Mouse (Mus musculus) T-helper 2 cell (primary cell): Measurements from ENCODE around the gene Fam163a.

Experiments used
- in situ Hi-C: fragments of 300-600 bp; cut with MboI, MseI; formaldehyde crosslinking; loops from one replicate; pipeline ENCODE4 v1.15.1; 2025; ENCODE audit warnings: high pct_unique_total_duplicates

The Fam163a gene

DNA sequence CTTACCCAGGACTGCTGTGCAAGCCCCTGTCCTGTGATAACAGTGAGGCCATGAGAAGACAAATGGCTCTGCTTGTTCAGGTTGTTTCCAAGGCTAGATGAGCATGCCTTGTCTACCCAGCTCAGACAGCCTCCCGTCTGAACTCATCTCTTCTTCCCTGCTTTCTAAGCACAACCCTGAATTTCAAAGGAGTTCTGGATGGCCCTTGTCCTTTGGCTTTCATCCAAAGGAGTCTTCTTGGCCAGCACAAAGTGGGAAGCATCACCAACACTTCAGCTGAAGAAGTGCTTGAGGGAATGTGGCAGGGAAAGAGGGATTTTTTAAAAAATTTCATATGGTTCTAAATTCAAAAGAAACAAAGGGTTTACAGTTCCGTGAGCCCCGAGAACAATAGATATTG is 3.8 kb downstream of the Fam163a start:
- in situ Hi-C loops, result no loop called here

- in situ Hi-C loops, result no loop called here
These were observed 7.2 kb downstream of the Fam163a start for GRCm38 (mm10) chr1:156197588-156197987.

DNA sequence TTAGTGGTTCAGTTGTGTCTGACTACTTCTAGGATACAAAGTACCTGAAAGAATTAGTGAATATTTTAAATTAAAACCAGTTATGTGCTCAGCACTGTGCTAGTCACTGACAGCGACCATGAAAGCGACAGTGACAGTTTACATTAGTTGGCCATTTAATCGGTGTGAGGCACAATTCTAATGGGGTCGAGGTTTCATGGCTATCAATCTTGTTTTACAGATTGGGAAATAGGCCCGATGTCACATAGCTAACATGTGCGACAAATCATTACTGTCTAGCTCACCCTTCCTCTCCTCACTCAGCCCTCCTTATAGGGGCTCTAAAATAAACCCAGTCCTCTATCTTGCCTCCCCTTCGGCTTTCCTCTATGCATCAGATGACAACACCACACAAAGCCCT is 11.5 kb downstream of the Fam163a start:
- in situ Hi-C loops, result no loop called here

GRCm38 (mm10) chr1:156192853-156193252 is 12.0 kb downstream of the Fam163a start:
- in situ Hi-C loops, result no loop called here

DNA sequence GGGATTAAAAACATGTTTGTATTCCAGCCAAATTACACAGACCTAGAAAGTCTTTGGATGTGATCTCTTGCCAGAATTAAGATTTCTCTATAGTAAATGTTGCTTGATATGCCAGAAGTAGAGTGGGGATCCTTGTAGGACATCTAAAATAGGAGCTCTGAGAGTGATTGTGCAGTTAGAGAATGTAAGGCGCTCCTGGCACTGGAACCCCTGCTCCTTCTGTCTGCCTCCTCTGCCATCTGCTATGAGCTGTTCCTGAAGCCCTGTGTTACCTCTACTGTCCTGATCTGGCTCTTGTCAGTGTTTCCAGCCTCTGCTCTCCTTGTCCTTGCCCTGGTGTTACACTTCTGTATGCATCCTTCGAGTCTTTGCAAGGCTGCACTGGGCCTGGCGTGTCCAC is 18.2 kb downstream of the Fam163a start:
- in situ Hi-C loops, result no loop called here

DNA sequence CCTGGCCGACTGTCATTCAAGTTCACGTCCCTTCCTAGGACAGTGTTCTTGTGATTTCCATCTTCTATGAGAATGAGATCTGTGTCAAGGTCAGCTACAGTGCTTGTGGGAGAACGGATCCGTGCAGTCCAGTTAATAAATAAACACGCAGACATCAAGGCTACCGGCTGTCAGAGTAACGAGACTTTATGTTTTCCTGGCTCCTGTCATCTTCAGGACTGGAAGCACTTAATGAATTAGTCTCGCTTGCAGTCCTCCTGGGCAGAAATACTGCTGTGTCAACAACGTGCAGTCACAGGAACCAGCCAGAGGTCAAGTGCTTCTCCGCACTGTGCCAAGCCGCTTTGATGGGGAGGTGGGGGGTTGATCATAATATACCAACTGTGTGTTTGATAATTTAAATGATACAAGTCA is 20.7 kb downstream of the Fam163a start:
- in situ Hi-C loops, result no loop called here

DNA sequence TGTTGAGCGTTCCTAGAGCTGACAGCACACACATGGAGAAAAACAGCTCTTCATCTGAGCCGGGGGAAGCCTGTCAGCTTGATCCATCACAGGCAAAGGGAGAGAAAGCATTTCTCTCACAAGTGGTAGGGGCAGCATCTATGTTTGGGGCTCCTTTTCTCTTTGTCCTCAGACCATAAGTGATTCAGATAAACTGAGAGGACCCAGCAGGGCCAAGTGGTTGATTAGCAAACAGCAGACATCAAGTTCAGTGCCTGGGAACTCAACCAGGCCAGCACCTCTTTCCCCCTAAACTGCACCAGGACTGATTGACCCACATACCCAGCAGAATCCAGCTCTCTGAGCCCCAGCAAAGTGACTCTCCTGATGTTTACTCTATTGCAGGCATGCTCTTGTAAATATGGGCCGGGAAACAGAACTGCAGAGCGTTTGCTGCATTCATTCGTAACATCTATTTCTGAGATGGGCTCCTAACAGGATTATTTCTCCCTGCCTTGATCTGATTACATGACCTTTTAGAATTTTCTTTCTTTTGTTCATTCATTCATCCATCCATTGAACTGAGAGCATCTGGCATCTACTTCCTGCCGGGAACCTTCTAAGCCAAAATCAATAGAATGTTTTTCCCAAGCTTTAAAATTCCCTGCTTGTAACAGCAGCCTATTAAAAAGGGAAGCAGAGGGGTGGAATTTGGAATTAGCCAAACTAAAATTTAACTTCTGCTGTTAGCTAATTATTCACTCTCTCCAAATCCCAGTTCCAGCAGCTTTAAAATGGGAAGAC is 21.5 kb downstream of the Fam163a start:
- in situ Hi-C loops, result no loop called here

DNA sequence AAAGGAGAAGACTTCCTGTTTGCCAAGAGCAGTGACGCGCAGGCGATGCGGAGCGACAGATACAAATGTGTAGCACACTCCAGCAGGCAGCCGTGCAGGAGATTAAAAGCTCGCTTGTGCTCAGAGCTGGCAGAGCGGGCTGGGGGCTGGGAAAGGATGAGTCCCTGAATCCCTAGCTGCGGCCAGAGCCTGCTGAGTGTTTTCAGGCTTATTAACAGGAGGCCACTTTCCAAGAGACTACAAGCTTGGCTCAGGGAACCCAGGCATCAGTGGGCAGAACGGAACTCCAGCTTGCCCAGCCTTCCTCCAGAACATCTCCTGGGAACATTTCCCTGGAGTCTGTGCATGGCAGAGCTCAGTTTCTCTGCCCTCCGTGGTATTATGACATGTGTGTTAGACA is 25.0 kb downstream of the Fam163a start:
- in situ Hi-C loops, result loop anchor here (10.0 kb wide), 1 partner anchor 455 kb away; no protein-coding TSS in a partner anchor

DNA sequence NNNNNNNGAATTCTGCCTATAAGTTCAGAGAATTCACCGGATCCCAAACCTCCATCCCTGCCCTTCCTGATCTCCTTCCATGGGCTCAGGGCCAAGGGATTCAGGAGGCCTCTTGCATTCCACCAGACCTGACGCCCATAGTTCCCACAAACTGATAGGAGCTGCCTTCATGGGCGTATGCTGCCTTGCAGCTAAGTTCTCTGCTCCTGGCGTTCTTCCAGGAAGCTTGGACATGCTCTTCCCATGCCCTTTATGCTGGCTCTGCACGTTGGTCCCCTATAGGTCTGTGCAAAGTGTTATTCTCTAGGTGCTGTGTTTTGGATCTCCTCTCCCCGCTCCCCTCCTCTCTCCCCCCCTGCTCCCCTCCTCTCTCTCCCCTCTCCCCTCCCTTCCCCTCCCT is 36.1 kb downstream of the Fam163a start:
- in situ Hi-C loops, result no loop called here

- in situ Hi-C loops, result loop anchor here (10.0 to 25.0 kb wide), 3 partner anchors 218 to 996 kb away; partner anchors contain the start of gene Tex35
These were observed 88.1 kb downstream of the Fam163a start for GRCm38 (mm10) chr1:156116770-156117169.

DNA sequence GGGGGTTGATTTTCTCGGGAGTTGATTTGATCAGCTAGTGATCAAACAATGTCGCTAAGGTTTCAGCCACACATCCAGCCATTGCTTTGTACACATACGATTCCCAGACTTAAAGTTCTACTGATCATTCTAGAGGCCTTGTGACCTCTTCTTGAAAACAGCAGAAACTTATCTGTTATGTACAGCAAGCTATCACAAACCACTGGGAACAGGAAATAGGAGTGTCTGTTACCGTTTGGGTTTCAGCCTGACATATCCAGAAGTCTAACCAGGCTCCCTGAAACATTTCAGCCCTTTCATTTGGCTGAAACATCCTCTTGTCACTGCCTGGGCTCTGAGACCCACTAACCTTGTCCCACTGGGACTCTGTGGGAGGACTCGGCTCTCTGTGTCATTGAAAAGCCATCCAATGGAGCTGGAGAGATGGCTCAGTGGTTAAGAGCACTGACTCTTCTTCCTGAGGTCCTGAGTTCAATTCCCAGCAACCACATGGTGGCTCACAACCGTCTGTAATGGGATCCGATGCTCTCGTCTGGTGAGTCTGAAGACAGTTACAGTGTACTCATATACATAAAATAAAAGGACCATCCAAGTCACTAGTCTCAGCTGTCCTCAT is 90.8 kb downstream of the Fam163a start:
- in situ Hi-C loops, result loop anchor here (5.0 to 25.0 kb wide), 4 partner anchors 58 to 998 kb away; partner anchors contain the start of gene Tex35

DNA sequence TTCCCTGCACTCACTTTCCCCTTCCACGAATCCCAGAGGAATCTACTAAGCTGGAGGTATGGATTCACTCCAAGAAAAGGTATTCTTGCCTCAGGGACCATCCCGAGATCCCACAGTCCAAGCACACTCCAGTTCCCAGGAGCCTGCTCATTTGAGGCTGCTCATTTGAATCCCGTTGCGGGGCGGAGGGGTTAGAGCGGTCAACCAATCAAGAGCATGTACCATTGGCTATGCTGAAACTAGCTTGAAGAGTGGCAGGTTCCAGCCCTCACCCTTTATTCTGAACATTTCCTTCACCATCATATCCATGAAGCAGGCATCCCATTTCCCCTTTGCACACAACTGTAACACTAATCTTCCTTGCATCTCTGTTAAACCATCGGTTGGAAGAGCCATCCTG is 92.7 kb downstream of the Fam163a start:
- in situ Hi-C loops, result loop anchor here (5.0 to 25.0 kb wide), 4 partner anchors 60 to 1000 kb away; partner anchors contain the start of gene Tex35

- in situ Hi-C loops, result loop anchor here (5.0 to 25.0 kb wide), 4 partner anchors 61 to 1001 kb away; partner anchors contain the start of gene Tex35
These were observed 93.1 kb downstream of the Fam163a start for GRCm38 (mm10) chr1:156111728-156112127.

- in situ Hi-C loops, result loop anchor here (5.0 to 25.0 kb wide), 4 partner anchors 61 to 1001 kb away; partner anchors contain the start of gene Tex35
These were observed 93.7 kb downstream of the Fam163a start for GRCm38 (mm10) chr1:156111090-156111489.

DNA sequence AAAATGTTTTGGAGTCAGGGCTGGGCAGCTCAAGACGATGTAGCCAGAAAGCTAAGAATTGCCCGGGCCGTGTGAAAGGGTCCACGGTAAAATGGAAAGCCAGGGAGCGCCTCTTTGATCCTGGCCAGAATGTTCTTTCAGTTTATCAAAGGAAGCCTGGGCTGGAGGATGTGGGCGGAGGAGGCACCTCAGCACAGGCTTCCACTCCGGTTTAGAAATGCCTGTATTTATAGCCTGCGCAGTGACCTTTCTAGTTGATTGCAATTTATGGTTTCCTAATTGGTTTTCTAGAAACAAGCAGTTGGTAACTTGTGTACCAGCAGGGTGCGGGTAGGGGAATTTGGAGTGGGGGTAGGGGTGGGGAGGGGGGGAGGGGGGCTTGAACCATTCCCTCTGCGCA is 96.4 kb downstream of the Fam163a start:
- in situ Hi-C loops, result loop anchor here (25.0 kb wide), 1 partner anchor 1004 kb away; the partner anchor contains the start of gene Tex35

GRCm38 (mm10) chr1:156107424-156107823 is 97.4 kb downstream of the Fam163a start:
- in situ Hi-C loops, result loop anchor here (25.0 kb wide), 1 partner anchor 1005 kb away; the partner anchor contains the start of gene Tex35

DNA sequence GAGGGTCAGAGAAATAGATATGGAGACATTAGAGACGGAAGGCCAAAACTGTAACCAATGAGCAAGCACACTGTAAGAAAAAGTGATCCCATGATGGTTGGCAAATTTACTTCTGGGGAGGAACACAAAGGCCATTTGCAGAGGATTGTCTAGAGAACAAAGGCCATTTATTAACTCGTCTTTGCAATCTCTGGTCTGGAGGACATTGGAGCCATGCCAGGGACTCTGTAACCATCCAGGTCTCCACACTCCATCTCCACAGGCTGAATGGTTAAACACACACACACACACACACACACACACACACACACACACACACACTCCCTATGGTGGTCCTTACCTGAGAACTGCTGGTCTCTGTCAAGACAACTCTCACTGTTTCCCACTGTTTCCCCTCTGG is 99.4 kb downstream of the Fam163a start:
- in situ Hi-C loops, result loop anchor here (25.0 kb wide), 1 partner anchor 1007 kb away; the partner anchor contains the start of gene Tex35

DNA sequence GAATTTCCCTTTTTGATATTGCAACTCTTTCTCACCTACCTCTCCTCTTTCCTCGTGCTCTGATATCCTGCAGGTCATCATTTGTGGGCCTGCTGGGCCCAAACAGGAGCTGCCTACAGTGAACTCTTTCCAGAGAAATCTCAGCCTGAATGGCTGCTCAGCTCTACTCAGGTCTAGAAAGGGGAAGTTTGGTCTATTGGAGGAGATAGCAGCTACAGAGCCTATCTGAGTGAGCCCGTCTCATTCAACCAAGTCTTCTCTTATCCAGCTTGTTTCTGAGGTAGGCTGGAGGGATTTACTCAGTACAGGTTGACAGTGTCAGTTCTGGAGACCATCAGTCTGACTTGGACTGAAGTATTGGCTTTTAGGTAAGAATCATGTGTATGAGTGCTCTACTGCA is 101.1 kb downstream of the Fam163a start:
- in situ Hi-C loops, result loop anchor here (25.0 kb wide), 1 partner anchor 1009 kb away; the partner anchor contains the start of gene Tex35

DNA sequence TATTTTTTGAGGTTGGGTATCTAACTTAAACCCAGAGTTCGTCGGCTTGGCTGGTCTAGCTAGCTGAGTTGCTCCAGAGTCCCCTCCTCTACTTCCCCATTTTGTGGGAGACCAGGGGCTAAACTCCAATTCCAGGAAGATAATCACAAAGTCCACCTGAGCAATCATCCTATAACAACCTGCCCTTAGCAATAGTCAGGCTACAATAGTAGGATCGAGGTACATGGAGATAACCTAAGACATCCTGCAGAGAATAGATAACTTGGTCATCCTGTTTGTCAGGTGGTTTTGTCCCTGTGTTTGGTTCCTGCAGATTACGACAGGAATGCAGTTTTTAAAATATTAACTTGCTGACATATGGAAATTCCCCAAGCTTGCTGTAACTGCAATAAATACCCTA is 113.0 kb downstream of the Fam163a start:
- in situ Hi-C loops, result no loop called here

- in situ Hi-C loops, result no loop called here
These were observed 114.8 kb downstream of the Fam163a start for GRCm38 (mm10) chr1:156090042-156090441.

DNA sequence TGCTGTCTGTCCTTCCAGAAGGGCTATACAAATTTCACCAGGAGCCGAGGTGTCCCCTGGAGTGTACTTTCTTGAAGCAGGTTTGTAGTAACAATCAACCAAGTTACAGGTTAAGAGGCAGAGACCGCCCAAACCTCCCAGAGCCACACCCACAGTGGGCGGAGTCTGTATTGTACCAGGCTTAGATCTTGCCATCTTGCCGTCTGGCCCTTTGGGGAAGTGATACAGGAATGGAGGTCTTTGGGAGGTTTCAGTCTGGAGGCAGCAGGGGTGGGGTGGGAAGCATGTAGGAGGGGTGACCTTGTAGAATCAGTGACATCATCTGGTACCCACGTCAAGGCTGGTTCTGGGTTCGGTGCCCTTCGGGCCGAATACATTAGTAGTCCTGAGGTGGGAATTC is 115.3 kb downstream of the Fam163a start:
- in situ Hi-C loops, result no loop called here

DNA sequence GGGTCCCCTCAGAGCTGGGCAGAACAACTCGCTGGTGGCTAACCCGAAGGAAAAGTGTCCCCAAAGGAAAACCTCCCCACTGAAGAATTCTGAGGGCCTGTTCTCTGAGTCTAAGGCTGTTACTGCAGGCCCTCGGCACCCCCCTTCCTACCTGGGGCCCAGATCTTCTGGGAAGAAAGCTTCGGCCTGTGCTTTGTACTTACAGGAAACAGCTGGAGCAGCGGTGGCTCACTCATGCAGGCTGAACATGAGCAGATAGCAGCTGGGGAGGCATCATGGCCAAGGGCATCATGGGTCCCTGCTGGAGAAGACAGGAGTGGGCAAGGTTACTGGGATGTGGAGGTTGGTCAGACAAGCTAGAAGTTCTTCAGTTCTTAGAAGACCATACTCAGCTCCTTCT is 117.2 kb downstream of the Fam163a start:
- in situ Hi-C loops, result no loop called here
